Mouse (Mus musculus) myocyte (in vitro differentiated cells): Measurements from ENCODE around the gene Lsm6.

Source experiments
- E2F4 ChIP-seq: IDR thresholded peaks from one replicate; pipeline ENCODE4 v1.6.1; 2011; ENCODE audit warnings: mild to moderate bottlenecking, control low read depth, moderate library complexity; ENCODE audit not compliant: insufficient read depth
- MAX ChIP-seq: IDR thresholded peaks from one replicate; pipeline ENCODE4 v1.6.1; 2011; ENCODE audit warnings: low read depth, mild to moderate bottlenecking, control low read depth
- MYOD1 ChIP-seq, 3 experiments: IDR thresholded peaks; one replicate each; pipeline ENCODE4 v1.6.1; 2011; ENCODE audit warnings: control low read depth in 2 of 3, low read depth in 2 of 3, mild to moderate bottlenecking in 2 of 3, moderate library complexity in 1 of 3; ENCODE audit not compliant: insufficient read length in 2 of 3, control insufficient read depth in 1 of 3
- MYOG ChIP-seq, 3 experiments: IDR thresholded peaks; one replicate each; pipeline ENCODE4 v1.6.1; 2011; ENCODE audit warnings: control low read depth in 2 of 3, low read depth in 2 of 3, mild to moderate bottlenecking in 2 of 3; ENCODE audit not compliant: insufficient read length in 2 of 3, control insufficient read depth in 1 of 3, insufficient read depth in 1 of 3
- POLR2A ChIP-seq: IDR thresholded peaks from one replicate; pipeline ENCODE4 v1.6.1; 2011; ENCODE audit warnings: low read depth, mild to moderate bottlenecking, control low read depth, moderate library complexity; ENCODE audit not compliant: insufficient read length
- POLR2AphosphoS2 ChIP-seq: IDR thresholded peaks from one replicate; pipeline ENCODE4 v1.6.1; 2011; ENCODE audit warnings: low read depth, control low read depth; ENCODE audit not compliant: insufficient read length
- SRF ChIP-seq: IDR thresholded peaks from one replicate; pipeline ENCODE4 v1.6.1; 2011; ENCODE audit warnings: low read depth; ENCODE audit not compliant: control insufficient read depth, insufficient read length
- USF1 ChIP-seq: IDR thresholded peaks from one replicate; pipeline ENCODE4 v1.6.1; 2011; ENCODE audit warnings: low read depth, mild to moderate bottlenecking, control low read depth, moderate library complexity

- TF ChIP-seq MYOG (IDR thresholded peaks at IDR 0.05; ENCODE audit: control insufficient read depth in 1 of 3, insufficient read depth in 1 of 3, insufficient read length in 2 of 3, low read depth in 2 of 3) (no peak), USF1 (no peak), POLR2A (no peak), E2F4 (no peak), POLR2AphosphoS2 (no peak), MYOD1 (IDR thresholded peaks at IDR 0.05; ENCODE audit: control insufficient read depth in 1 of 3, insufficient read length in 2 of 3, low read depth in 2 of 3) (no peak), MAX (no peak), SRF (no peak)
Observed at GRCm38 (mm10) chr8:78811748-78812147, 9.2 kb downstream of the Lsm6 start.
